Mouse (Mus musculus) left cerebral cortex, postnatal 4 days (tissue): ENCODE data around the gene Ctbp2. TPM values are rescaled to one million over a fixed set of nuclear protein-coding genes. Genes with fewer than 3 reads are reported as not detected.

Experiments
- DNase-seq: peaks from one replicate; pipeline ENCODE4 v3.0.0-alpha.2; 2022
- intact Hi-C: fragments of 180-260 bp; cut with DNase I; formaldehyde crosslinking; loops from one replicate; pipeline ENCODE4 v1.15.1; 2025
- total RNA-seq, 2 experiments: library from RNA; stranded (reverse); gene quantifications; 2 replicates each; pipeline ENCODE4 v1.2.3; 2021

Gene Ctbp2
- 10 to 100 TPM; 41.0 to 48.8 TPM for total RNA-seq

DNA sequence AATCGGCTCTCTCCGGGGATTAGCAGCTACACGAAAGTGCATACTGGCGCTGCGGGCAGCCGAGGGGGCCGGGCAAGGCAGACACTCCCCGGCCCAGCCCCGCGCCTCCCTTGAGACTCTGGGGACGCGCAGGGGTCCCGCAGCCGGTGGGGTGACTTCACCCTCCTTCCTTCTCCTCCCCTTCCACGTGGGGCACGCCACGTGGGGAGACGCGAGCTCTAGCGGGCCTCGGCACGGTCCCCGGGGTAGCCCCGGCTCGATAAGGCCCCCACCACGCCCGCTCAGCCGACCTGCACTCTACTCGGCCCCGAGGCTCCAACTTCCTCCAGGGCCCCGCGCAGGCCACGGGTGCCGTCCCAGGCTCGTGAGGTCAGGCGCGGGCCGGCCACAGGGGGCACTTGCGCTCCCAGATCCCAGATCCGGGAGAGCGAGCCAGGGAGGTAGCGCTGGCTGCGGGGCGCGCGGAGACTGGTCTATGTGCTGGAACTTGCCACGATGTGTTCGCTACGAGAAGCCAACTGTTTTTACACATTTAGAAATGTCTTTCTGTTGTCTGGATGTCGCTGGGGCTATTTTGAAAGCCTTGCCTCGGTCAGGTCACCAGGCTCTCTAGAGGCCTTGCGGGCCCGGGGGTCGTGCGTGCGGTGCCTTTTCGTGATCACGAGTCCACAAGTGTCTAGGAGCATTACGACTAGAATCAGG lies at the start of gene Ctbp2:
Gene Ctbp2 (minus strand): TSS at position 356 of the 702 bp plus-strand sequence.
- intact Hi-C loops = no loop called here

GRCm38 (mm10) chr7:133171403-133172032 lies 47.4 kb upstream of the Ctbp2 start:
- peak; percentile 22 for DNase-seq
- intact Hi-C loops = no loop called here

More for the DNA sequence above, at the start of gene Ctbp2:
- DNase-seq = peak; percentile 79

- no peak for DNase-seq
- intact Hi-C loops = no loop called here
Observed at GRCm38 (mm10) chr7:133168928-133169327, 44.8 kb upstream of the Ctbp2 start.

- intact Hi-C loops = no loop called here
- DNase-seq = no peak
Observed at GRCm38 (mm10) chr7:133167903-133168302, 43.7 kb upstream of the Ctbp2 start.

GRCm38 (mm10) chr7:133164770-133165169 lies 40.6 kb upstream of the Ctbp2 start:
- DNase-seq = no peak
- intact Hi-C loops = no loop called here

DNA sequence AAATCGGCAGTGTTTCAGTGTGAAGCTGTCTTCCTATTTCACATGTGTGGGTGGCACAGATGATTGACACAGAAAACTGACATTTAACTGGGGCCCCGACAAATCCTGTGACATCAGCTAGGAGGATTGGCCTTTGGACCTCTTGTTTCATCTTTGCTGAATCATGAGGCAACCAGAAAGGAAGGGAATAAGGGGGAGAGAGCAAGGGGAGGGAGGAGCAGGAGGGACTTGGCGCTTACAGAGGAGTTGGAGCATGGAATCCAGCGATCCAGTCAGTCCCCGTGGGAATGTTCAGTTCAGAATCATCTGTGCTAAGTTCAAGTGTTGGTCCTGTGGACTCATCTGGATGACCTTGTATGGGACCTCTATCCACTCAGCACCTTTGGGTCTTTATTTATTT lies 38.9 kb upstream of the Ctbp2 start:
- intact Hi-C loops = no loop called here
- no peak for DNase-seq

GRCm38 (mm10) chr7:133162131-133162530 lies 38.0 kb upstream of the Ctbp2 start:
- peak; percentile 17 for DNase-seq
- intact Hi-C loops = no loop called here

DNA sequence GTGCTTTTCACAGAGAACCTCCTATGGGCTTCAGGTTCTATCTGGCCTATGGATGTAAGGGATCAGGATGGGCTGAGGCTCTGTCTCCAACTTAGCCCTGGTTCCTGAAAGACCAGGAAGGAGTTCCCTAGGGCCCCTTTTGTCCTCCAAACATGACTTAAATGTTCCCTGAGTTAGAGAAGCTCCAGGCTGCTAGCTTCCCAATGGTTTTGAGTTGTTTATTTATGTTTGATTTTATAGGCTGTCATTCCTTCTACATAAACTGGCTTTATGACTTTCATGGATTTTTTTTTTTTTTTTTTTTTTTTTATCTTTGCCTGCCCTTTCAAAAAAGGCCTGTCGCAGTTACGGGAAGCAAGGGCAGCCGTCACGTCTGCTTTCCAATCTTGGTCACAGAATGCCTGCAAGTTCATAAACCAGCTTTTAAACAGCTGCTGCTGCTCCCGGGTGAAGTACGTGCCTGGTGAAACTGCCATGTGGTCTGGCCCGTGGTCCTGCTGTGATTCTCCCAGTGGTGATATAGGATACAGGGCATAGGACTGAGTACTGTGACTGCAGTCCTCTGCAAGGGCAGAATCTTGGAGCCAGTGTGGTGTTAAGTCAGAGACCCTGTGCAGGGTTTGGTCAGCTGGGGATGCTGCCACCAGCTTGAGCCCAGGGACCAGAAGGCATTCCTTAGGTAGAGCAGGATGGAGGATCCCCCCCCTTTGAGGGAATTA lies 37.4 kb upstream of the Ctbp2 start:
- DNase-seq = peak; percentile 17
- intact Hi-C loops = no loop called here

- no peak for DNase-seq
- intact Hi-C loops = no loop called here
Observed at GRCm38 (mm10) chr7:133159519-133159918, 35.4 kb upstream of the Ctbp2 start.

- intact Hi-C loops = no loop called here
- DNase-seq = peak; percentile 21
Observed at GRCm38 (mm10) chr7:133155621-133156020, 31.5 kb upstream of the Ctbp2 start.

DNA sequence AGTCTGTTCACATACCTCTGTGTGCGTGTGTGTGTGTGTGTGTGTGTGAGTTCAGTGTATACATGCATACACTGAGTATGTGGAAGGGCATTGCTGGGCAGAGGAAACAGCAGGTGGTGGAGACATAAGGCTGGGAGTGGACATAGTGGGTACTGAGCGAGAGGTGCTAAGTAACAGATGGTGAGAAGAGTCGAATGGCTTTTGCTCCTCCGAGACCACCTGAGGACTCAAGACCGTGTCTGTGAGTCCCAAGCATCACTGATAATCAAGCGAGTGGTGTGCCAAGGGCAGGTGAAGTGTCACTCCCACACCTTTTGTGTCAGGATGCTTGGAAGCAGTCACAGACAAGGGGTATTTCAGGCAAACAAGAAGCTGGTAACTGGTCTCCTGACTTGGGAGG lies 30.7 kb upstream of the Ctbp2 start:
- intact Hi-C loops = no loop called here

DNA sequence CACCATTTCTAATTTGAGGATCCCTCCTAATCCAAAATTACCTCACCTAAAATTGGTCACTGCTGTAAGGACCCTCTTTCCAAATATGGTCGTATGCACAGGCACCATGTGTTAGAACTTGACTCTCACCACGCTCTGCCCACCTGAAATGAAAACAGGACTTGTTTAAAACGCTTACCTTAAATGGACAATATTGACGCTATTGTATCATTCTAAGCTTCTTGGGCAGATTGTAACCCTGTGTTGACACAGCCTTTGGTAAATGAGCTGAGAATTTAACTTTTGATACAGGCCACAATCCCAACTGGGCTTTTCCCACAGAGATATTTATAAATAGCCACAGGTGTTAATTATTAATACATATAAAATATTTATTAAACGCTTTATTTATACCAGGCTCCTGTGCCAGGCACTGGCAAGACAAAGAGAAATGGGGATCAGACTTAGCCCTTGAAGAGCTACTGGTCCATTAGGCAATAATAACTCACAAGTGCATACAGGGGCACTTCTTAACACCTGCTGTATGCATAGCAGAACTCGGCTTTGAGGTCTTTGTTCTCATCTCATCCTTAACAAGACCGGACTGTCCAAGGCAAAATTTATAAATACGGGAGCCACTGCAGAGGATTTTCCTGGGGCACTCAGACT lies 15.7 kb upstream of the Ctbp2 start:
- DNase-seq = no peak
- intact Hi-C loops = no loop called here

More for the DNA sequence above, 30.7 kb upstream of the Ctbp2 start:
- peak; percentile 34 for DNase-seq

- no peak for DNase-seq
- intact Hi-C loops = no loop called here
Observed at GRCm38 (mm10) chr7:133133552-133133951, 9.4 kb upstream of the Ctbp2 start.

DNA sequence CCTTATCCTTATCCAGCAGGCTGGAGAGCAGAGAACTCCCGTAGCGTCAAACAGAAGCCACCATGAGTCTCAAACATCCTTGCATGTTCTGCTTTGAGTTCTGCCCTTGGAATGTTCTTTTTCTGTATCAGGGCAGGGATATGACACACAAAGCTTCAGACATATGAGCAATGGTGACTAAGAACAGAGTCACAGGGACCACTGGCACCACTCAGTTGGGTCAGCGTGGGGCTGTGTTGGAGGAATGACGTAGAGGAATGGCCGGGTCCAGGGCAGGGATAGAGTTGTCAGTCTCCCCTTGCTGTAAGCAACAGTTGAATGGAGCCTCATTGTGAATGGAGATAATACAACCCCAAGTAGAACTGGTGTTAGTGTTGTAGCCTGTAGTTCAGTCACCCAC lies 8.5 kb upstream of the Ctbp2 start:
- intact Hi-C loops = no loop called here
- no peak for DNase-seq

DNA sequence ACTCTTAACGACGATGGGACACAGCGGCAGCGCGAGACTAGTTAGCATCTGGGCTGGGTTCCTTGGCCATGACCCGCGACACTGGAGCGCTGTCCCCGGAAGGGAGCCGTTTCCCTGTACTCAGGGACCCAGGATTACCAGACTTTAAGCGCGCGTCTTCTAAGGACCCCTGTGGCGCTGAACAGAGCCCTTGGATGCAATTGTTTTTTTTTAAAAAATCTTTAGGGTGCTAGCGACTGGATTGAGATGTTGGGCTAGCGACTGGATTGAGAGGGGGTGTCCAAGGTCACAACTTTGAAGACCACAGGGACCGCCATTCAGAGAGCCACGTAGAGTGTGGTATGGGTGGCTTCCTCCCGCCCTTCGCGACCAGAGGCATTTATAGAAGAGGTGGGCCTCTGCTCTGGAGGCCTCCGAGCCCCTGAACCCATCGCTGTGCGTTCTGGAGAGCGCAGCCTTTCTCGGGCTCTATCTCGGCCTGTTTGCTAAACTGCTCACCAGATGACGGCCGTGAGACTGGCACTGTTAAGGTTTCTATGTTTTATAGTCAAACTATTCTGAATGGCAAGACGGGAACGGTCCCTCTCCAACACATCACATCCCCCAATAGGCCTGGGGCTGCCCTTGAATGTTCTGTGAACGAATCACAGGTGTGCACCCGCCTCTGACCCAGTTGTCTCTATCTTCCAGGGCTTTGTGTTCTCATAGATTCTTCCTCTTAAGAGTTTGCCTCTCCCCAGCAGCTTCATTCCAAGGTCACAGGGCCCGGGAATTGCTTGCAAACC lies 739 bp upstream of the Ctbp2 start:
- DNase-seq = peak; percentile 32
- intact Hi-C loops = no loop called here

- intact Hi-C loops = no loop called here
- peak; percentile 84 for DNase-seq
Observed at GRCm38 (mm10) chr7:133123244-133123998, 733 bp downstream of the Ctbp2 start, which contains the start of gene Fgfr2. Fgfr2 (minus strand) TSS chr7:133123350.

- DNase-seq = peak; percentile 61
- intact Hi-C loops = no loop called here
Observed at GRCm38 (mm10) chr7:133122379-133123243, 1.5 kb downstream of the Ctbp2 start.

DNA sequence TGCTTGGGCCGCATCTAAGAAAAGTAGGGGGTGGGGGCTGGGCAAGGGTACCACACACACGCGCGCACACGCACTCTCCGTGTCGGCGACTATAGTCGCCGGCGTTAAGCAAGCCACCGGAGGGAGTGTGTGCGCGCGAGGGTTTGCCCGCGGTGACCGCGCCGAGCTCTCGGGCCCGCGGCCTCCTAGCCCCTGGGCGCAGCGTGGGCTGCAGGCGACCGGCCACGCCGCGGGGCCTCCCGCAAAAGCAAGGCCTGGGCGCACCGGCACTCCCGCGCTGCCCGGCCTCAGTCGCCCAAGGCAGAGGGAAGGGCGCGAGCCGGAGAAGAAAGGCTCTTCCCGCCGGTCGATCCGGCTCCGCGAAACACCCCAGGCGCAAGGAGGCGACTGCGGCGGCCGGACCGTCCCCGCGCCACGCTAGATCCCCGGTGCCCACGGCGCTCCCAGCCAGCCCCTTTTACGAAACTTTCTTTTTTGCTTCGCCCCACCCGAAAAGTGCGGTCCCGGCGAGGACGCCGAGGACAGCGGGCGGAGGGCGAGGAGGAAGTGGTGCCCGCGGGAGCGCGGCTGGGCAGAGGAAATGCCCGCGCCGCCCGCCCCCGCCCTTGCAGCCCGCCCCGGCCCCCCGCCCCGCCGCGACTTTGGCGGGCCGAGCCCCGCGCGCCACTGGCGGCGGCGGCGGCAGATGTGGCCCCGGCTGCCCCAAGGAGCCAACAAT lies 2.3 kb downstream of the Ctbp2 start:
- intact Hi-C loops = no loop called here
- DNase-seq = peak; percentile 45
